8 mouse cellular contexts compared by ENCODE assay signal in the genomic region with DNA sequence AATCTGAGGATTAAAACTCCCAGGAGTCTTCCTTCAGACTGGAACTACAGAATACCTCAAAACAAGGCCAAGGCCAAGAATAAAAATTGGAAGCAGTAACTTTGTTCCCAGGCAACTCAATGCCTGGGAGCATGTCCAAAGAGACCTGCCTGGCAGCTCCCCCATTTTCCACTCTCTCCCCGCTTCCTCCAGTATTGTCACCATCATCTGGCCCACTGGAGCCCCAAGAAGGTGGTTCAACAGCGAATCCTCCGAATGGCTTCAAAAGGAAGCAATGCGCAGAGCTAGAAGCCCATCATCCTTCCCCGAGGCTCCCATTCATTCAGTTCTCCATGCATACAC. TPM values are rescaled to one million over a fixed set of nuclear protein-coding genes. Genes with fewer than 3 reads are reported as not detected.
DNase-seq lines count a peak whose midpoint lies in the region; ATAC-seq lines count a peak whose summit lies in the region.

No protein-coding gene starts in this region.

- H3K4me2 ChIP-seq in lung, embryonic 15.5 days, result peak overlapping the region; percentile 96
- H3K4me2 ChIP-seq in embryonic facial prominence, embryonic 11.5 days (ENCODE audit: low read depth, low read length), result peak overlapping the region; percentile 76
- peak overlapping the region; percentile 86 for H3K4me2 ChIP-seq in heart, embryonic 16.5 days (ENCODE audit: low read depth, low read length)
- H3K4me2 ChIP-seq in liver, embryonic 12.5 days, result peak overlapping the region; percentile 93
- peak overlapping the region; percentile 88 for H3K4me2 ChIP-seq in stomach, embryonic 16.5 days (ENCODE audit: low read depth, low read length)

- WGBS in lung, embryonic 15.5 days, result 0% methylated on average over 5 of the region's 5 CpGs
- 0% methylated on average over 5 of the region's 5 CpGs for WGBS in embryonic facial prominence, embryonic 11.5 days
- 0% methylated on average over 5 of the region's 5 CpGs for WGBS in heart, embryonic 16.5 days
- WGBS in liver, embryonic 12.5 days (ENCODE audit: insufficient replicate concordance), result 2% methylated on average over 5 of the region's 5 CpGs
- 0% methylated on average over 5 of the region's 5 CpGs for WGBS in stomach, embryonic 16.5 days

- DNase-seq in lung, postnatal 36 days, result no peak
- DNase-seq in embryonic facial prominence, embryonic 11.5 days (ENCODE audit: low spot score), result peak; percentile 2
- DNase-seq in left cerebral cortex, adult 9 months (ENCODE audit: low spot score in 2 of 2), result no peak
- no peak for DNase-seq in retina, embryonic 14.5 days (ENCODE audit: low spot score)

- H3K4me3 ChIP-seq in lung, embryonic 15.5 days, result peak overlapping the region; percentile 88
- H3K4me3 ChIP-seq in embryonic facial prominence, embryonic 11.5 days (ENCODE audit: low read depth, low read length), result peak overlapping the region; percentile 92
- H3K4me3 ChIP-seq in heart, embryonic 16.5 days (ENCODE audit: low read length), result peak overlapping the region; percentile 86
- H3K4me3 ChIP-seq in liver, embryonic 12.5 days, result peak overlapping the region; percentile 89
- peak overlapping the region; percentile 93 for H3K4me3 ChIP-seq in stomach, embryonic 16.5 days (replicated peaks; ENCODE audit: low read length)

- no peaks in the 10 kb centered on the region for H3K9me3 ChIP-seq in lung, embryonic 15.5 days
- H3K9me3 ChIP-seq in embryonic facial prominence, embryonic 11.5 days (replicated peaks; ENCODE audit: control insufficient read depth, low read length), result no peaks in the 10 kb centered on the region
- H3K9me3 ChIP-seq in heart, embryonic 16.5 days (replicated peaks; ENCODE audit: control insufficient read depth, low read length), result no peaks in the 10 kb centered on the region
- no peaks in the 10 kb centered on the region for H3K9me3 ChIP-seq in liver, embryonic 12.5 days (replicated peaks)
- H3K9me3 ChIP-seq in stomach, embryonic 16.5 days (replicated peaks; ENCODE audit: control insufficient read depth, low read length), result no peaks in the 10 kb centered on the region

- H3K9ac ChIP-seq in lung, embryonic 15.5 days, result peak overlapping the region; percentile 84
- H3K9ac ChIP-seq in embryonic facial prominence, embryonic 11.5 days (replicated peaks; ENCODE audit: low read length), result peak overlapping the region; percentile 97
- peak overlapping the region; percentile 95 for H3K9ac ChIP-seq in heart, embryonic 16.5 days (ENCODE audit: low read length)
- peak overlapping the region; percentile 98 for H3K9ac ChIP-seq in liver, embryonic 12.5 days
- H3K9ac ChIP-seq in stomach, embryonic 16.5 days (ENCODE audit: low read length), result peak overlapping the region; percentile 94

- peaks cover 9% of the 10 kb centered on the region for H3K4me1 ChIP-seq in lung, embryonic 15.5 days
- no peaks in the 10 kb centered on the region for H3K4me1 ChIP-seq in embryonic facial prominence, embryonic 11.5 days (ENCODE audit: control insufficient read depth, insufficient read depth, low read length)
- peaks cover 13% of the 10 kb centered on the region for H3K4me1 ChIP-seq in heart, embryonic 16.5 days (ENCODE audit: control insufficient read depth, insufficient read depth, low read length)
- peaks cover 26% of the 10 kb centered on the region for H3K4me1 ChIP-seq in liver, embryonic 12.5 days
- peaks cover 6% of the 10 kb centered on the region; the same call in 1 of the 2 replicates for H3K4me1 ChIP-seq in stomach, embryonic 16.5 days (ENCODE audit: control insufficient read depth, insufficient read depth, low read length)

- peaks cover 16% of the 10 kb centered on the region for H3K36me3 ChIP-seq in lung, embryonic 15.5 days
- H3K36me3 ChIP-seq in embryonic facial prominence, embryonic 11.5 days (replicated peaks; ENCODE audit: control insufficient read depth, insufficient read depth, low read depth, low read length), result no peaks in the 10 kb centered on the region
- H3K36me3 ChIP-seq in heart, embryonic 16.5 days (ENCODE audit: control insufficient read depth, insufficient read depth), result peaks cover 11% of the 10 kb centered on the region; the same call in 1 of the 2 replicates
- H3K36me3 ChIP-seq in liver, embryonic 12.5 days, result peaks cover 30% of the 10 kb centered on the region
- 0 out of 2 replicates have a peak, but pooled peaks cover 2% of the 10 kb centered on the region for H3K36me3 ChIP-seq in stomach, embryonic 16.5 days (ENCODE audit: control insufficient read depth, insufficient read depth, low read length)

- peak overlapping the region; percentile 99 for H3K27ac ChIP-seq in lung, embryonic 15.5 days
- peak overlapping the region; percentile 99 for H3K27ac ChIP-seq in embryonic facial prominence, embryonic 11.5 days (replicated peaks; ENCODE audit: low read depth, low read length)
- peak overlapping the region; percentile 96 for H3K27ac ChIP-seq in heart, embryonic 16.5 days (ENCODE audit: low read length)
- H3K27ac ChIP-seq in liver, embryonic 12.5 days, result peak overlapping the region; percentile 96
- H3K27ac ChIP-seq in stomach, embryonic 16.5 days (ENCODE audit: low read length), result peak overlapping the region; percentile 98

- ATAC-seq in lung, embryonic 15.5 days (ENCODE audit: borderline replicate concordance, extremely low read depth, low FRiP score, low TSS enrichment), result no peak
- no peak for ATAC-seq in embryonic facial prominence, embryonic 11.5 days (replicated peaks; ENCODE audit: insufficient number of reproducible peaks, low FRiP score, low TSS enrichment, low read depth)
- ATAC-seq in heart, embryonic 16.5 days (replicated peaks; ENCODE audit: extremely low read depth, insufficient read depth, low FRiP score), result no peak
- ATAC-seq in liver, embryonic 12.5 days, result no peak
- no peak for ATAC-seq in stomach, embryonic 16.5 days (ENCODE audit: insufficient read depth, low FRiP score)

- no peaks in the 10 kb centered on the region for H3K27me3 ChIP-seq in lung, embryonic 15.5 days
- H3K27me3 ChIP-seq in embryonic facial prominence, embryonic 11.5 days (ENCODE audit: control insufficient read depth, insufficient read depth, low read length), result no peaks in the 10 kb centered on the region
- H3K27me3 ChIP-seq in heart, embryonic 16.5 days (ENCODE audit: control insufficient read depth, insufficient read depth, low read length), result no peaks in the 10 kb centered on the region
- H3K27me3 ChIP-seq in liver, embryonic 12.5 days (replicated peaks), result no peaks in the 10 kb centered on the region
- H3K27me3 ChIP-seq in stomach, embryonic 16.5 days (ENCODE audit: control insufficient read depth, insufficient read depth, low read length), result no peaks in the 10 kb centered on the region

RNA-seq across cellular contexts. Expression of a gene that starts 1.3 kb away (rescaled TPM):
- 82.0 and 85.4 TPM in 2 replicates for polyA plus RNA-seq in lung, embryonic 15.5 days (2015; fragmentation: Nextera tagmentation; extraction: Ambion mirVana)
- 138 and 161 TPM in 2 replicates for polyA plus RNA-seq in embryonic facial prominence, embryonic 11.5 days (2014; fragmentation: Nextera tagmentation; extraction: Ambion mirVana)
- polyA plus RNA-seq in heart, embryonic 16.5 days (2015; fragmentation: Nextera tagmentation; extraction: Ambion mirVana), result 33.2 and 35.6 TPM in 2 replicates
- polyA plus RNA-seq in liver, embryonic 12.5 days (2016; fragmentation: Nextera tagmentation; extraction: Ambion mirVana), result 98.2 and 104 TPM in 2 replicates
- polyA plus RNA-seq in stomach, embryonic 16.5 days (2015; fragmentation: Nextera tagmentation; extraction: Ambion mirVana), result 30.1 and 39.3 TPM in 2 replicates
